Mouse (Mus musculus) subcutaneous adipose tissue, adult 2 months (tissue): ENCODE results near the gene Soat1. TPM values are rescaled to one million over a fixed set of nuclear protein-coding genes. Genes with fewer than 3 reads are reported as not detected.

Source experiments
- polyA plus RNA-seq: library from polyadenylated mRNA; depleted of rRNA; stranded (reverse); fragments of >200 nt; gene quantifications from 2 replicates; pipeline ENCODE4 v1.2.3, GENCODE M21; 2012; ENCODE audit warnings: low replicate concordance; rRNA removed

Soat1 gene
- polyA plus RNA-seq, result 8.1 and 74.6 TPM in 2 replicates

GRCm38 (mm10) chr1:156473961-156474503 is at the start of gene Soat1:
Soat1 (minus strand) TSS chr1:156474331.

GRCm38 (mm10) chr1:156523842-156524241 is 49.7 kb upstream of the Soat1 start, which contains the start of gene Gm10031:
Gm10031 (plus strand) TSS chr1:156524012.

GRCm38 (mm10) chr1:156420671-156421297 is 53.3 kb downstream of the Soat1 start, which contains the start of gene Axdnd1:
Axdnd1 (minus strand) TSS chr1:156421159.

Other genes starting within 250 kb of the Soat1 start
- gene Tdrd5, start 170.7 kb downstream of the Soat1 start, polyA plus RNA-seq, result 0.03 TPM in 1 of 2 replicates, not detected in the other
- 0.08 TPM in 1 of 2 replicates, not detected in the other for gene Nphs2, start 163.6 kb downstream of the Soat1 start, polyA plus RNA-seq
- gene Gm2000, start 108.3 kb downstream of the Soat1 start, polyA plus RNA-seq, result 23.2 and 40.1 TPM in 2 replicates
- gene Axdnd1, start 53.2 kb downstream of the Soat1 start, polyA plus RNA-seq, result 0.09 TPM in 1 of 2 replicates, not detected in the other
- gene Gm10031, start 49.7 kb upstream of the Soat1 start, polyA plus RNA-seq, result 13.3 and 22.2 TPM in 2 replicates
- gene Abl2, start 84.5 kb upstream of the Soat1 start, polyA plus RNA-seq, result 4.5 and 11.6 TPM in 2 replicates
- 26.6 and 46.5 TPM in 2 replicates for gene Tor3a, start 200.0 kb upstream of the Soat1 start, polyA plus RNA-seq
- gene Fam20b, start 244.8 kb upstream of the Soat1 start, polyA plus RNA-seq, result 27.3 and 28.7 TPM in 2 replicates